Mouse (Mus musculus) bone marrow macrophage, adult 2 months (primary cell): ENCODE data around the gene Rasal1. TPM values are rescaled to one million over a fixed set of nuclear protein-coding genes. Genes with fewer than 3 reads are reported as not detected.

Source experiments
- H3K27ac ChIP-seq: 2 replicates; pipeline ENCODE4 v1.5.1; 2012; ENCODE audit warnings: low read depth, low read length; ENCODE audit not compliant: insufficient read depth
- H3K4me1 ChIP-seq: 2 replicates; pipeline ENCODE4 v1.6.1; 2012; ENCODE audit warnings: low read length; ENCODE audit not compliant: control insufficient read depth, insufficient read depth
- H3K4me3 ChIP-seq: 2 replicates; pipeline ENCODE4 v1.5.1; 2012; ENCODE audit warnings: mild to moderate bottlenecking, low read length, moderate library complexity; ENCODE audit not compliant: insufficient read depth
- CTCF ChIP-seq: IDR thresholded peaks from 2 replicates; pipeline ENCODE4 v1.5.1; 2012; ENCODE audit warnings: low read depth, mild to moderate bottlenecking, low read length, moderate library complexity
- POLR2A ChIP-seq: IDR thresholded peaks from 2 replicates; pipeline ENCODE4 v1.6.1; 2012; ENCODE audit warnings: mild to moderate bottlenecking, low read depth, low read length, borderline replicate concordance
- polyA plus RNA-seq: library from polyadenylated mRNA; stranded (reverse); fragments of >200 nt; gene quantifications from 2 replicates; pipeline ENCODE4 v1.2.4, GENCODE M21; 2012; ENCODE audit not compliant: missing spikeins, insufficient read depth, insufficient read length

Rasal1 gene
- polyA plus RNA-seq, 1 experiment, result not detected

- peak within 1 kb of the TSS; percentile 33 for H3K4me3 ChIP-seq
- H3K4me1 ChIP-seq, result no peaks in the 10 kb centered on the region
- no peak for TF ChIP-seq POLR2A
- no peak for TF ChIP-seq CTCF
- H3K27ac ChIP-seq, result no peak within 1 kb of the TSS
Observed at GRCm38 (mm10) chr5:120711827-120712226, 63.2 kb downstream of the Rasal1 start, which contains the start of gene Dtx1. TSS of gene Dtx1 (minus strand) at chr5:120711927.

GRCm38 (mm10) chr5:120712721-120713120, 64.1 kb downstream of the Rasal1 start:
- no peak overlapping the region for H3K4me3 ChIP-seq
- H3K27ac ChIP-seq, result no peak overlapping the region
- H3K4me1 ChIP-seq, result no peaks in the 10 kb centered on the region
- TF ChIP-seq POLR2A (no peak), CTCF (no peak)

GRCm38 (mm10) chr5:120714314-120714713, 65.7 kb downstream of the Rasal1 start:
- Histone ChIP-seq H3K4me1 (no peaks in the 10 kb centered on the region), H3K4me3 (no peak overlapping the region), H3K27ac (no peak overlapping the region)
- TF ChIP-seq CTCF, result peak; percentile 94
- no peak for TF ChIP-seq POLR2A

- no peak overlapping the region for H3K4me3 ChIP-seq
- no peak overlapping the region for H3K27ac ChIP-seq
- no peaks in the 10 kb centered on the region for H3K4me1 ChIP-seq
- TF ChIP-seq CTCF, result no peak
- no peak for TF ChIP-seq POLR2A
Observed at GRCm38 (mm10) chr5:120717136-120717535, 68.5 kb downstream of the Rasal1 start.

DNA sequence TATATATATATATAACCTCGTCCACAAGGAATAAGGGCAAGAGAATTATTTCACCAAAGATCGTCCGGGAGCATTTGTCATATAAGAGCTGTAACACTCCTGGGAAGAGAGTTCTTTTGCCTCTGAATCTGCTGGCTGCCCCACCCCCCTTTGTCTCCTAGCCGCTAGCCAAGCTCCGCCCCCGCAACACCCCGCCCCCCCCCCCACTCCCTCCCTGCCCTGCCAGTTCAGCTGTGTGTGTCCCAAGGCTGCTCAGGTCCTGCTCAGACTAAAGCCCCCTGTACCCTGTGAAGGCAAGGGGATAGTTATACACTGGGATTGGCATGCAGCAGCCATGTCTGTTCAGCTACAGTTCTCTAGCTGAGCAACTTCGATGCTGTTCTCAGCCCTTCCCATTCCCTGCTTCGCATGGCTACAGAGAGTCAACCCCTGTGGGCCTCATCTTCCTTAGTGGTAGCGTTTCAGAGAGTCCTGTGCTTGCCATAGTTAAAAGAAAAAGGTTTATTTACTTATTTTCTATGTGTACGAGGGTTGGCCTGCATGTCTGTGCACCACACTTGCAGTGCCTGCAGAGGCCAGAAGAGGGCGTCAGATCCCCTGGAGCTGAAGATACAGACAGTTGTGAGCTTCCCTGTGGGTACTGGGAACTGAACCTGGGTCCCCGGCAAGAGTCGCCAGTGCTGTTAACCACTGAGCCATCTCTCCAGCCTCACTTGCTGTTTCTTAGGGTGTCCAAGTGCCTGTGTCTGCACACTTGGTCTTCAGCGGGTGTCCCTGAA, 70.2 kb downstream of the Rasal1 start:
- Histone ChIP-seq H3K4me1 (no peaks in the 10 kb centered on the region), H3K27ac (no peak overlapping the region), H3K4me3 (no peak overlapping the region)
- TF ChIP-seq CTCF (no peak), POLR2A (no peak)

DNA sequence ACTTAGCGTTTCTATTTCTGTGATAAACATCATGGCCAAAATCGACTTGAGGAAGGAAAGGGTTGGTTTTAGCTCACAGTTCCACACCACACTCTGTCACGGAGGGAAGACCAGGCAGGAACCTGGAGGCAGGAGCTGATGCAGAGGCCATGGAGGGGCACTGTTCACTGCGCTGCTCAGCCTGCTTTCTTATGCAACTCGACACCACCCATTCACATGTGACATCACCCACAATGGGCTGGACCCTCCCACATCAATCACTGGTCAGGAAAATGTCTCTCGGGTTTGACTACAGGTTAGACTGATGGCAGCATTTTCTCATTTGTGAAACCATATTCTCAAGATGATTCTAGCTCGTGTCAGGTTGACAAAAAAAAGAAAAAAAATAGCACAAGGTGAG, 72.4 kb downstream of the Rasal1 start:
- H3K4me1 ChIP-seq, result peaks cover 3% of the 10 kb centered on the region; the same call in 1 of the 2 replicates
- no peak overlapping the region for H3K27ac ChIP-seq
- H3K4me3 ChIP-seq, result no peak overlapping the region
- TF ChIP-seq POLR2A (no peak), CTCF (no peak)

DNA sequence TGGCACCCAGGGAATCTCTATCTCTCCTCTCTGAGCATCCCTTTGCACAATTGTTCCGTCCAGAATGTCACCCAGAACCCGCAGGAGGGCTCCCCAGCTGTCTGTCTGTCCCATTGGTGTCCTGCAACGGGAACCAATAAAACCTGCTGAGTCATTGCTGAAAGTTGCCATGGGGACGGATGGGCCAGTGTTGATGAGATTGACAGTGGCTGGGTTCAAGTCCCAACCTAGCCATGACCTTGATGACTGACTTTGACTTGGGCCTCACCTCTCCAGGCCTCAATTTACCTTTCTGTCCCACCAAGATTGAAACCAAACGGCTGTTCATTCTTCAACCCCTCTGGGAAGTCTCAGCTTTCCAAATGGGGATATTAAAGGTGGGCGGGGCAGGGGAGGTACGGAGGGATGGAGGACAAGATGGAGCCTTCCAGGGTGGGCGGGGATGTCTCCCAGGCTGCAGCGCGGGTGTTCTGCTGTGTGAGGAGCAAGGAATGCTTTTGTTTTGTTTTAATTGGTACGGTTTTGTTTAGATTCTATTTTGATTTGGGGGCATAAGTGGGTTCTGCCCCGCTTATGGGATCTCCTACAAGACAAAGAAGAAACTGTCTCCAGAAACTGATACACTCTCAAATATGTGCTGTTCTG, 77.3 kb downstream of the Rasal1 start:
- TF ChIP-seq POLR2A (no peak), CTCF (no peak)
- peaks cover 4% of the 10 kb centered on the region; the same call in 1 of the 2 replicates for H3K4me1 ChIP-seq
- no peak overlapping the region for H3K27ac ChIP-seq
- H3K4me3 ChIP-seq, result no peak overlapping the region

Other genes with a start within 250 kb of the Rasal1 start
- gene Lhx5, start 217.1 kb upstream of the Rasal1 start, polyA plus RNA-seq, result not detected in 2 replicates
- gene Sdsl, start 176.0 kb upstream of the Rasal1 start, polyA plus RNA-seq, result not detected in 2 replicates
- gene Sds, start 172.3 kb upstream of the Rasal1 start, polyA plus RNA-seq, result not detected in 2 replicates
- 46.8 and 55.1 TPM in 2 replicates for gene Plbd2, start 145.2 kb upstream of the Rasal1 start, polyA plus RNA-seq
- gene Slc8b1, start 137.6 kb upstream of the Rasal1 start, polyA plus RNA-seq, result 73.1 and 79.4 TPM in 2 replicates
- 104 and 121 TPM in 2 replicates for gene Tpcn1, start 60.1 kb upstream of the Rasal1 start, polyA plus RNA-seq
- gene Iqcd, start 59.8 kb upstream of the Rasal1 start, polyA plus RNA-seq, result 1.2 TPM in 1 of 2 replicates, not detected in the other
- 3.8 and 4.0 TPM in 2 replicates for gene Rita1, start 36.2 kb upstream of the Rasal1 start, polyA plus RNA-seq
- gene Ddx54, start 36.1 kb upstream of the Rasal1 start, polyA plus RNA-seq, result 20.3 and 20.4 TPM in 2 replicates
- gene Cfap73, start 14.6 kb upstream of the Rasal1 start, polyA plus RNA-seq, result not detected in 2 replicates
- gene Dtx1, start 63.1 kb downstream of the Rasal1 start, polyA plus RNA-seq, result not detected in 2 replicates
- gene Oas2, start 101.0 kb downstream of the Rasal1 start, polyA plus RNA-seq, result 132 and 142 TPM in 2 replicates
- gene Oas3, start 128.8 kb downstream of the Rasal1 start, polyA plus RNA-seq, result 48.7 and 58.3 TPM in 2 replicates
- not detected in 2 replicates for gene Oas1e, start 146.7 kb downstream of the Rasal1 start, polyA plus RNA-seq
- 9.6 and 13.3 TPM in 2 replicates for gene Oas1c, start 163.7 kb downstream of the Rasal1 start, polyA plus RNA-seq
- not detected in 2 replicates for gene Oas1f, start 198.6 kb downstream of the Rasal1 start, polyA plus RNA-seq
- gene Oas1h, start 212.6 kb downstream of the Rasal1 start, polyA plus RNA-seq, result not detected in 2 replicates
- 105 and 117 TPM in 2 replicates for gene Oas1g, start 238.8 kb downstream of the Rasal1 start, polyA plus RNA-seq